Mouse (Mus musculus): ENCODE results near the gene Fbxo28.

Fbxo28 gene

GRCm38 (mm10) chr1:182340821-182341781 is at the start of gene Fbxo28:
Gene Fbxo28, minus strand, starts transcription at chr1:182341629.
- DNase-seq (ENCODE audit: inconsistent ontology term) = peak; percentile 98

GRCm38 (mm10) chr1:182388729-182389128 is 47.3 kb upstream of the Fbxo28 start:
- DNase-seq (ENCODE audit: inconsistent ontology term) = peak; percentile 31

GRCm38 (mm10) chr1:182386449-182386848 is 45.0 kb upstream of the Fbxo28 start:
- DNase-seq (ENCODE audit: inconsistent ontology term) = no peak

GRCm38 (mm10) chr1:182383096-182383495 is 41.7 kb upstream of the Fbxo28 start:
- peak; percentile 63 for DNase-seq (ENCODE audit: inconsistent ontology term)

GRCm38 (mm10) chr1:182381327-182381726 is 39.9 kb upstream of the Fbxo28 start:
- DNase-seq (ENCODE audit: inconsistent ontology term) = no peak

- no peak for DNase-seq (ENCODE audit: inconsistent ontology term)
Observed at GRCm38 (mm10) chr1:182380683-182381082, 39.3 kb upstream of the Fbxo28 start.

- DNase-seq (ENCODE audit: inconsistent ontology term) = no peak
Observed at GRCm38 (mm10) chr1:182378876-182379275, 37.4 kb upstream of the Fbxo28 start.

- DNase-seq (ENCODE audit: inconsistent ontology term) = no peak
Observed at GRCm38 (mm10) chr1:182378205-182378835, 36.9 kb upstream of the Fbxo28 start.

GRCm38 (mm10) chr1:182377519-182377918 is 36.1 kb upstream of the Fbxo28 start:
- no peak for DNase-seq (ENCODE audit: inconsistent ontology term)

- DNase-seq (ENCODE audit: inconsistent ontology term) = no peak
Observed at GRCm38 (mm10) chr1:182376826-182377225, 35.4 kb upstream of the Fbxo28 start.

GRCm38 (mm10) chr1:182376221-182376620 is 34.8 kb upstream of the Fbxo28 start:
- peak; percentile 40 for DNase-seq (ENCODE audit: inconsistent ontology term)

- DNase-seq (ENCODE audit: inconsistent ontology term) = peak; percentile 22
Observed at GRCm38 (mm10) chr1:182371891-182372290, 30.5 kb upstream of the Fbxo28 start.

- DNase-seq (ENCODE audit: inconsistent ontology term) = no peak
Observed at GRCm38 (mm10) chr1:182369435-182369834, 28.0 kb upstream of the Fbxo28 start.

GRCm38 (mm10) chr1:182368782-182369181 is 27.4 kb upstream of the Fbxo28 start:
- peak; percentile 53 for DNase-seq (ENCODE audit: inconsistent ontology term)

- peak; percentile 70 for DNase-seq (ENCODE audit: inconsistent ontology term)
Observed at GRCm38 (mm10) chr1:182368309-182368708, 26.9 kb upstream of the Fbxo28 start.

GRCm38 (mm10) chr1:182363683-182364404 is 22.4 kb upstream of the Fbxo28 start:
- DNase-seq (ENCODE audit: inconsistent ontology term) = peak; percentile 43

- DNase-seq (ENCODE audit: inconsistent ontology term) = no peak
Observed at GRCm38 (mm10) chr1:182362703-182363102, 21.3 kb upstream of the Fbxo28 start.

GRCm38 (mm10) chr1:182358133-182358532 is 16.7 kb upstream of the Fbxo28 start:
- DNase-seq (ENCODE audit: inconsistent ontology term) = no peak

- DNase-seq (ENCODE audit: inconsistent ontology term) = no peak
Observed at GRCm38 (mm10) chr1:182354504-182355147, 13.2 kb upstream of the Fbxo28 start.

GRCm38 (mm10) chr1:182349557-182349956 is 8.1 kb upstream of the Fbxo28 start:
- DNase-seq (ENCODE audit: inconsistent ontology term) = no peak

- no peak for DNase-seq (ENCODE audit: inconsistent ontology term)
Observed at GRCm38 (mm10) chr1:182346491-182346890, 5.1 kb upstream of the Fbxo28 start.

GRCm38 (mm10) chr1:182345857-182346256 is 4.4 kb upstream of the Fbxo28 start:
- DNase-seq (ENCODE audit: inconsistent ontology term) = no peak
